10 mouse cellular contexts compared by ENCODE assay signal in the genomic region with DNA sequence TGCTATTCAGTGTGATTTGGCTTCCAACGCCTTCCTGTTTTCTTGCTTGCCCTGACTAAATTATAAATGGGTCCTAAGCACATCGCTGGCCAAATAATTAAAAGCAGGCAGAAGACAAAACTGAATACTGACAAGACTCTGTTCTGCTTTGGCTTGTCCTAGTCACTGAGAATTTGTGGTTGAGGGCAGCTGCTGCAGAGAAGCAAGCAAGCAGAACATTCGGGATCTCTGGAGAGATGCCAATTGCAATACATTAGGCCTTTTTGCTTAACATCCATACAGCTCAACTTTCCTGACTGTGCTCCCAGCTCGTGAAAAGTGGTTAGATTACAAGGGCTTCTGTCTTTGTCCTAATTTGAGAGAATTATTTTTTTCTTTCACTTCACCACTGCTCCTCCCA.
A peak's percentile ranks its signal among the peaks of the same experiment; 100 is the strongest.
DNase-seq lines count a peak whose midpoint lies in the region; ATAC-seq lines count a peak whose summit lies in the region.
"Had no signal": no experiment of that assay in that cellular context is flagged by ENCODE, and none has a peak within 500 bp of the region (broad histone marks: within the 10 kb centered on the region; RNA-seq: fewer than 3 reads in every experiment).

No protein-coding gene starts in this region.

- ATAC-seq in CD4-positive, CD25-positive, alpha-beta regulatory T cell, adult 4 months, result no peak

- intact Hi-C loops in heart, postnatal 10 days (cut with DNase I), result no loop called here

- peak; percentile 0 to 9 for DNase-seq in heart, postnatal 10 days
- no peak for DNase-seq in heart, postnatal 4 days
- DNase-seq in right cerebral cortex, adult 2 months (ENCODE audit: low spot score in 2 of 2), result peak; percentile 11 to 13
- no peak for DNase-seq in right cerebral cortex, postnatal 14 days
- DNase-seq in layer of hippocampus, adult 8-10 months (ENCODE audit: low spot score in 2 of 2), result peak; percentile 8 to 9
- DNase-seq in telencephalon, adult 2 months (ENCODE audit: low read depth, low spot score), result peak; percentile 17
- no peak for DNase-seq in urinary bladder, postnatal 14 days (ENCODE audit: low spot score)
- DNase-seq: gastrocnemius, postnatal 36 days; thymus, postnatal 25 days had no signal

Comparison
In these comparisons a context has a peak if more than half of its experiments do, and no peak if none do; other contexts are left out.
1. DNase-seq: peak in heart, postnatal 10 days (2 of 2), right cerebral cortex, adult 2 months (2 of 2), layer of hippocampus, adult 8-10 months (2 of 2) and telencephalon, adult 2 months (single experiment); none in heart, postnatal 4 days (single experiment), right cerebral cortex, postnatal 14 days (single experiment) and urinary bladder, postnatal 14 days (single experiment).